Mouse (Mus musculus) liver, embryonic 15.5 days (tissue): Measurements from ENCODE around the gene Nr1h2. TPM values are rescaled to one million over a fixed set of nuclear protein-coding genes. Genes with fewer than 3 reads are reported as not detected.

Source experiments
- ATAC-seq: fragments of 200-750 bp; cut with Nextera tagmentation; 2 replicates; pipeline ENCODE4 v1.8.0; 2017; ENCODE audit warnings: moderate number of reproducible peaks, mild to moderate bottlenecking, moderate library complexity; ENCODE audit not compliant: insufficient read depth
- H3K27ac ChIP-seq: fragments of 300-500 bp; sonication (generic); replicated peaks from 2 replicates; pipeline ENCODE4 v1.5.1; 2015; ENCODE audit warnings: mild to moderate bottlenecking, inconsistent platforms
- H3K27me3 ChIP-seq: fragments of 300-500 bp; sonication (generic); 2 replicates; pipeline ENCODE4 v1.6.1; 2015; ENCODE audit warnings: mild to moderate bottlenecking, inconsistent platforms
- H3K36me3 ChIP-seq: fragments of 300-500 bp; sonication (generic); replicated peaks from 2 replicates; pipeline ENCODE4 v1.6.1; 2015; ENCODE audit warnings: moderate library complexity, mild to moderate bottlenecking, inconsistent platforms
- H3K4me1 ChIP-seq: fragments of 300-500 bp; sonication (generic); replicated peaks from 2 replicates; pipeline ENCODE4 v1.6.1; 2015; ENCODE audit warnings: inconsistent platforms
- H3K4me2 ChIP-seq: fragments of 300-500 bp; sonication (generic); 2 replicates; pipeline ENCODE4 v1.6.1; 2015; ENCODE audit warnings: moderate library complexity, mild to moderate bottlenecking, inconsistent platforms
- H3K4me3 ChIP-seq: fragments of 300-500 bp; sonication (generic); replicated peaks from 2 replicates; pipeline ENCODE4 v1.5.1; 2015; ENCODE audit warnings: mild to moderate bottlenecking, inconsistent platforms
- H3K9ac ChIP-seq: fragments of 300-500 bp; sonication (generic); 2 replicates; pipeline ENCODE4 v1.6.1; 2015; ENCODE audit warnings: moderate library complexity, mild to moderate bottlenecking, inconsistent platforms
- H3K9me3 ChIP-seq: fragments of 300-500 bp; sonication (generic); replicated peaks from 2 replicates; pipeline ENCODE4 v1.6.1; 2016; ENCODE audit warnings: inconsistent platforms
- WGBS: fragments of 180-500 bp; shearing (Covaris S2); methylation state at CpG from one replicate; pipeline ENCODE4 v1.1.7; 2015; ENCODE audit warnings: mixed read lengths; ENCODE audit not compliant: insufficient replicate concordance; 5-methylcytosine and 5-hydroxymethylcytosine counted together
- polyA plus RNA-seq: library from polyadenylated mRNA; unstranded; fragments of >200 nt; fragmentation: Nextera tagmentation; extraction: Ambion mirVana; gene quantifications from 2 replicates; pipeline ENCODE4 v1.2.1, GENCODE M21; 2015

Nr1h2 gene
- polyA plus RNA-seq, 1 experiment from 2014 or later = 45.9 TPM

DNA sequence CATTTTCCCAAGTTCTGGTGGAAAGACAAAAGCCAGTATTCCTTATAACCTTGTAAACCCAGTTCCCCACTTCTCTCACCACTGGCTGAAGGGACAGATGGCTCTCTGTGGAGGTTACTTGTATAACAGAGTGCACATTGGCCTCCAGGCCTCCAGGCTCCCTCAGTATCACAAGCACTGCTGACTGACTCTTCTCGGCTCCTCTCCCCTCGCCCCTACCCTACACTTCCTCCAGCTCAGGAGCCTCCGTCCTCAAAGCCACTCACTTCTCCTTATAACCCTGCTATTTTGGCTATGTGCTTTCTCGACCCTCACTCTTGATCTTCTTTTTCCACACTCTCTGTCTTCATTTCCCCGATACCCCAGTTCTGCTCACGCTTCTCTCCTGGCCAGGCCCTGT lies 11.7 kb upstream of the Nr1h2 start:
- Histone ChIP-seq H3K9me3 (no peaks in the 10 kb centered on the region), H3K4me3 (no peak overlapping the region), H3K36me3 (no peaks in the 10 kb centered on the region), H3K27me3 (peaks cover 3% of the 10 kb centered on the region; the same call in 1 of the 2 replicates), H3K4me2 (no peak overlapping the region), H3K9ac (no peak overlapping the region), H3K27ac (no peak overlapping the region), H3K4me1 (no peaks in the 10 kb centered on the region)
- ATAC-seq = no peak
- WGBS = 37% methylated on average over 6 of the region's 6 CpGs

DNA sequence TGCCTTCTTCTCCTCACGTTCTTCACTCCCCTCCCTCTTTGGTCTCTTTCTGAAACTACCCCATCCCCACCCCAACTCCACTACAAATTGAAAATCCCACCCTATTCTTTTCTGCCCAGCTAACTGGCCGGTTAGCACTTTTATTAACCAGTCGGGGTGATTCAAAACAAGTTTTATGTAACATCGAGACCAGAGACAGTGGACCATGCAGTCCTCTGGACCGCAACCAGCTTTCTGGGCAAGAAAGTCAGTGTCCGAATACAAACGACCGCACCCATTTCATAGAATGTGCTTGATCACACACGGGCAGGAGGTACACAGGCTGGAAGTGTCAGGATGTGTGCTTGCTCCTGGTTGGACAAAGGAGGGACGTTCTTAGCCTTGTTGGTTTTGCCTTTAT lies 10.7 kb upstream of the Nr1h2 start:
- Histone ChIP-seq H3K36me3 (no peaks in the 10 kb centered on the region), H3K4me2 (no peak overlapping the region), H3K4me1 (no peaks in the 10 kb centered on the region), H3K27ac (no peak overlapping the region), H3K9me3 (no peaks in the 10 kb centered on the region), H3K4me3 (no peak overlapping the region), H3K9ac (no peak overlapping the region), H3K27me3 (0 out of 2 replicates have a peak, but pooled peaks cover 3% of the 10 kb centered on the region)
- no peak for ATAC-seq
- WGBS = 70% methylated on average over 10 of the region's 10 CpGs

- no peak for ATAC-seq
These were observed 9.5 kb upstream of the Nr1h2 start for GRCm38 (mm10) chr7:44563284-44563683.

DNA sequence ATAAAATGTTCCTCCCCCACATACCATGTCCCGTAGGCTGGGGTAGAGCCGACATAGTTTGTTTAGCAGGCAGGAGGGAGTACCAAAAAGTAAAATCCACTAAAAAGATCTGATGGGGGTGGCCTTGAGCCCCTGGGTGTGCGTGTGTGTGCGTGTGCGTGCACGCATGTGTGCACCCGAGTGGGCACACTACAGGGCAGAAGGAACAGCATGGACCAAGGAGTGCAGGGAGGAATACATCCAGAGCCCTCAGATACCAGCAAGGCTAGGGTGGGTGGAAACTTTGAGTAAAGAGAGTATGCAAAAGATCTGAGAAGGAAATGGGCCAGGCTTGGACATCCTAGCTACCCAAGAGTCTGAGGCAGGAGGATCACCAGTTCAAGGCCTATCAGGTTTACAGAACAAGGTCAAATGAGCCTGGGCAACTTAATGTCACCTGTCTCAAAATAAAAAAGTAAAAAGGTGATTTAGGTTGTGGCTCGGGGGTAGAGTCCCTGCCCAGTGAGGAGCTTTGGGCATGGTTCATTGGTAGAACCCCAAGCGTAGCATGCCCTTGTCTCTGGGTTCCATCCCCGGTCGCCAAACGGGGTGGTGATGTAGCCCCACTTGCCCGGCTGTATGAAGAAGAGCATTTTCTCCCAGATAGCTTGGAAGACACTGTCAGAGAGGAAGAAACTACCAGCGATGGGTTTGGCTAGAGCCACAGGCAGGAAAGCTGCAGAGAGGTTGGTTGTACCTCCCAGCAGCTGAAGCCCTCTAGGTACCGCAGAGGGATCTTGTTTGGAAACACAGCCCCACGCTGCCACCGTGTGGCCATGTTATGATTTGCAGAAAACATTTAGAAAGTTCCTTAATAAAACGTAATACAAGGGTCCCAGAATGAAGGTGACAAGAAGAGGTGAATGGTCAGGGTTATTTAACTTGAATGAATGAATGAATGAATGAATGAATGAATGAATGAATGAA lies 7.0 kb upstream of the Nr1h2 start:
- 48% methylated on average over 18 of the region's 18 CpGs for WGBS
- no peak for ATAC-seq
- Histone ChIP-seq H3K9me3 (no peaks in the 10 kb centered on the region), H3K4me3 (no peak overlapping the region), H3K27me3 (peaks cover 3% of the 10 kb centered on the region; the same call in 1 of the 2 replicates), H3K27ac (no peak overlapping the region), H3K4me1 (no peaks in the 10 kb centered on the region), H3K36me3 (no peaks in the 10 kb centered on the region), H3K4me2 (no peak overlapping the region), H3K9ac (no peak overlapping the region)

More at GRCm38 (mm10) chr7:44563284-44563683, 9.5 kb upstream of the Nr1h2 start:
- H3K27me3 ChIP-seq = peaks cover 3% of the 10 kb centered on the region; the same call in 1 of the 2 replicates
- no peaks in the 10 kb centered on the region for H3K4me1 ChIP-seq
- no peak overlapping the region for H3K9ac ChIP-seq
- no peaks in the 10 kb centered on the region for H3K9me3 ChIP-seq
- no peak overlapping the region for H3K27ac ChIP-seq
- H3K4me3 ChIP-seq = no peak overlapping the region
- H3K36me3 ChIP-seq = no peaks in the 10 kb centered on the region
- WGBS = 32% methylated on average over 8 of the region's 8 CpGs
- no peak overlapping the region for H3K4me2 ChIP-seq

- WGBS = 55% methylated on average over 2 of the region's 2 CpGs
These were observed 3.9 kb upstream of the Nr1h2 start for GRCm38 (mm10) chr7:44557629-44558028.

DNA sequence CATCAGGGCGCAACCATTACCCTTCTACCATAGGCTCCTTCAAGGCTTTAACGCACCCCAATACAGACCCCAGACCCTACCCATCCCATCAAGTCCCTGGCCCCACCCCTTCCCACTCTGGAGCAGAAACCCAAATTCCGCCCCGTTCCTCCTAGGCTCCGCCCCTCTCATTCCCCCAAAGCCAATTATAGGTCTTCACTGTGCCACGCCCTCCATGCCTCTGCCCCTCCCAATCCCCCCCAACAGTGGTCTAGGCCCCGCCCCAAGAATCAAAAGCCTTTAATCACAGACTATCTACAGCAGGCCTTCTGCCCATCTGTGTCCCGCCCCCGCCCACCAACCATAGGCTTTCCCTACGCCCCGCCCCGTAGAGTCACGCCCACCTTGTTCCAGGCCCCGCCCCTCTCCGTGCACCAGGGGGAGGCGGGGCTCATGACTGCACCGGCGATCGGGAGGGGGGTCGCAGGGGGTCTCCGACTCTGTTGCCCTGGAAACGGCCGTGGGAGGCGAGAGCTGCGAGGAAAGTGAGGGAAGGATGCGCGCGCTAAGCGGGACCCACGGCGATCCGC lies 471 bp downstream of the Nr1h2 start:
- Histone ChIP-seq H3K36me3 (peaks cover 34% of the 10 kb centered on the region), H3K4me2 (peak overlapping the region; percentile 82), H3K27me3 (no peaks in the 10 kb centered on the region), H3K27ac (peak overlapping the region; percentile 98), H3K9ac (peak overlapping the region; percentile 85), H3K9me3 (no peaks in the 10 kb centered on the region; the same call in 1 of the 2 replicates), H3K4me3 (peak overlapping the region; percentile 100), H3K4me1 (peaks cover 25% of the 10 kb centered on the region)
- ATAC-seq = peak; percentile 51
- under 1% methylated on average over 32 of the region's 32 CpGs for WGBS

More at GRCm38 (mm10) chr7:44557629-44558028, 3.9 kb upstream of the Nr1h2 start:
- Histone ChIP-seq H3K27me3 (peaks cover 3% of the 10 kb centered on the region; the same call in 1 of the 2 replicates), H3K9ac (no peak overlapping the region), H3K27ac (no peak overlapping the region), H3K4me3 (no peak overlapping the region), H3K4me2 (no peak overlapping the region), H3K36me3 (peaks cover under 1% of the 10 kb centered on the region; the same call in 1 of the 2 replicates), H3K9me3 (no peaks in the 10 kb centered on the region; the same call in 1 of the 2 replicates), H3K4me1 (peaks cover 16% of the 10 kb centered on the region)
- ATAC-seq = no peak

DNA sequence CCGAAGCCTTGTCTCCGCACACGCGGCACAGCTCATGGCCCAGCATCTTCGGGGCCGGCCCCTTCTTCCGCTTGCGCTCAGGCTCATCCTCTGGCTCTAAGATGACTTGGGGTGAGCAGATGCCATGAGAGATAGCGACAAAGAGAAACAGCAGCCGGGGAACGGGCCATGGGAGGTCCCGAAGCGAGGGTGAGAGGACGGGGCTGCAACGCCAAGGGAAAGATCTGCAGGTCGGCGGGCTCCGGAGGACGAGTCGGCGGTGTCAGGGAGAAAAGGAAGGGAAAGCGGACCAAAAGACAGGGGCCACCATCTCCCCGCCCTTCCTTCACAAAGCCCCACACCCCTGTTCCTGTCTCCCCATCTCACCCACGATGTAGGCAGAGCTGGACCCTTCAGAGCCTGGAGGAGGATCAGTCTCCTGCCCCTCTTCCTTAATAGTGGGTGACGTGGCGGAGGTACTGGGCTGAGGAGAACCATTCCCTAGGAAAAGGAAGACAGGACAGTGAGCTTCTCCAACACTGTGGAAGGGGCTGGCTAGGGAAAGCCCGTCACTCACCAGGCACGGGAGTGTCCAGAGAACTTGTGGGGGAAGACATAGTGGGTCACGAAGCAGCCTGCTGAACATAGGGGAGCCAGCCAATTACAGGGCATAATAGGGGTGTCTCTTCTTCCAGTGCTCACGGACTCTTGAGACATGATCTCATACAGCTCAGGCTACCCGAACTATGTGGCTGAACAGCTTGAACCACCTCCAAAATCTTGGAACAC lies 1.4 kb downstream of the Nr1h2 start:
- no peaks in the 10 kb centered on the region; the same call in 1 of the 2 replicates for H3K9me3 ChIP-seq
- H3K4me1 ChIP-seq = peaks cover 35% of the 10 kb centered on the region
- WGBS = 86% methylated on average over 31 of the region's 31 CpGs
- no peaks in the 10 kb centered on the region for H3K27me3 ChIP-seq
- peak overlapping the region; percentile 82 for H3K4me2 ChIP-seq
- H3K27ac ChIP-seq = peak overlapping the region; percentile 98; the same call in 1 of the 2 replicates
- H3K9ac ChIP-seq = no peak overlapping the region
- ATAC-seq = no peak
- peaks cover 34% of the 10 kb centered on the region for H3K36me3 ChIP-seq
- H3K4me3 ChIP-seq = peak overlapping the region; percentile 100

- H3K36me3 ChIP-seq = peaks cover 35% of the 10 kb centered on the region
- no peaks in the 10 kb centered on the region for H3K27me3 ChIP-seq
- peaks cover 41% of the 10 kb centered on the region for H3K4me1 ChIP-seq
- H3K9me3 ChIP-seq = no peaks in the 10 kb centered on the region; the same call in 1 of the 2 replicates
- no peak overlapping the region for H3K4me3 ChIP-seq
- no peak for ATAC-seq
- H3K27ac ChIP-seq = no peak overlapping the region
- H3K9ac ChIP-seq = no peak overlapping the region
- H3K4me2 ChIP-seq = no peak overlapping the region
- WGBS = 88% methylated on average over 22 of the region's 22 CpGs
These were observed 2.0 kb downstream of the Nr1h2 start for GRCm38 (mm10) chr7:44551731-44552130.

- no peaks in the 10 kb centered on the region for H3K27me3 ChIP-seq
- no peaks in the 10 kb centered on the region; the same call in 1 of the 2 replicates for H3K9me3 ChIP-seq
- no peak overlapping the region for H3K4me2 ChIP-seq
- peaks cover 37% of the 10 kb centered on the region for H3K36me3 ChIP-seq
- H3K27ac ChIP-seq = no peak overlapping the region
- no peak overlapping the region for H3K9ac ChIP-seq
- ATAC-seq = no peak
- no peak overlapping the region for H3K4me3 ChIP-seq
- H3K4me1 ChIP-seq = peaks cover 43% of the 10 kb centered on the region
- 88% methylated on average over 21 of the region's 21 CpGs for WGBS
These were observed 2.5 kb downstream of the Nr1h2 start for GRCm38 (mm10) chr7:44551301-44551700.

- no peak overlapping the region for H3K4me3 ChIP-seq
- WGBS = 80% methylated on average over 12 of the region's 12 CpGs
- no peak for ATAC-seq
- H3K27me3 ChIP-seq = no peaks in the 10 kb centered on the region
- H3K27ac ChIP-seq = no peak overlapping the region
- peaks cover 43% of the 10 kb centered on the region for H3K4me1 ChIP-seq
- no peak overlapping the region for H3K4me2 ChIP-seq
- no peaks in the 10 kb centered on the region; the same call in 1 of the 2 replicates for H3K9me3 ChIP-seq
- H3K36me3 ChIP-seq = peaks cover 45% of the 10 kb centered on the region
- no peak overlapping the region for H3K9ac ChIP-seq
These were observed 3.4 kb downstream of the Nr1h2 start for GRCm38 (mm10) chr7:44550409-44550678.
